Mouse (Mus musculus) heart, adult 8-10 months (tissue): ENCODE measurements around the gene Col6a6. TPM values are rescaled to one million over a fixed set of nuclear protein-coding genes. Genes with fewer than 3 reads are reported as not detected.
"Not testable (repeated sequence)": the region's sequence is repeated elsewhere in the genome, so short reads cannot be mapped to it uniquely, and the experiment has no call there.

Source experiments
- DNase-seq: peaks from one replicate; pipeline ENCODE4 v3.0.0; 2022; ENCODE audit warnings: low spot score
- total RNA-seq, 4 experiments: library from RNA; stranded (reverse); gene quantifications; 2 replicates each; pipeline ENCODE4 v1.2.4; 2022

The Col6a6 gene
- total RNA-seq, 4 experiments from 2014 or later, result 2.3 to 4.3 (median 3.4) TPM

- DNase-seq, result no peak
Measured at GRCm38 (mm10) chr9:105672032-105672431, 155.9 kb downstream of the Col6a6 start.

- DNase-seq, result no peak
Measured at GRCm38 (mm10) chr9:105670916-105671315, 157.0 kb downstream of the Col6a6 start.

DNA sequence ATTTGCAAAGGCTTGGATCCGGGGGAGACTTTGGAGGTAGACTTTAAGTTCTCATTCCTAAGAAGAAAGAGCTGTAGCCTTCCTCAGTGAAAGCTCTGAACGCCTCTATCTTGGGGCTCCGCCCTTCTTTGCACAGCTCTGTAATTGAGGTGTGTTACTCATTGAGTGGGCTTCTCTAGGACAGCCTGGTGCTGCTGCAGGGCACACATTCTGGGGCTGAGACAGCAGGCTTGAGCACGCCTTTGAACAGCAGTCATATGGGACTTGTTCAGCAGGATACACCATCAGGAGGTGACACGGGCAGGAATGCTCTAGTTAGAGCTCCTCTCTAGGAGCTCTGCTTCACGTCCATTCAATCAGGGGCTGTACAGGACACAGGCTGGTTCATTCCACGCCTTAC lies 162.7 kb downstream of the Col6a6 start:
- DNase-seq, result no peak

- no peak for DNase-seq
Measured at GRCm38 (mm10) chr9:105659877-105660276, 168.1 kb downstream of the Col6a6 start.

DNA sequence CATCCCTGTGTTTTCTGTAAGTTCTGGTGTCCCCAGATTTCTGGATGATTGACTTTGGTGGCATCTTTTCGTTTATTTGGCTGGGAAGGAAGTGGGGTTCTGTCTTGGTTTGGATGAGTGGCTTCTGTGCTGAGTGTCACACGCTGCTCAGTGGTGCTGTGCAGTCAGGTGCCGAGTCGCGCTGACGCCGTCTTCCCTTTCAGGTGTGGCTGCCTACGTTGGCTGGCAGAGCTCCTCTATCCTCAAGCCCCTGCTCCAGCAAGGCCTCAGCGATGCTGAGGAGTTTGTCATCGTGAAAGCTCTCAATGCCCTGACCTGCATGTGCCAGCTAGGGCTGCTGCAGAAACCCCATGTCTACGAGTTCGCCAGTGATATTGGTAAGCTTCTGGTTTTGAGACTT lies 169.7 kb downstream of the Col6a6 start:
- no peak for DNase-seq

DNA sequence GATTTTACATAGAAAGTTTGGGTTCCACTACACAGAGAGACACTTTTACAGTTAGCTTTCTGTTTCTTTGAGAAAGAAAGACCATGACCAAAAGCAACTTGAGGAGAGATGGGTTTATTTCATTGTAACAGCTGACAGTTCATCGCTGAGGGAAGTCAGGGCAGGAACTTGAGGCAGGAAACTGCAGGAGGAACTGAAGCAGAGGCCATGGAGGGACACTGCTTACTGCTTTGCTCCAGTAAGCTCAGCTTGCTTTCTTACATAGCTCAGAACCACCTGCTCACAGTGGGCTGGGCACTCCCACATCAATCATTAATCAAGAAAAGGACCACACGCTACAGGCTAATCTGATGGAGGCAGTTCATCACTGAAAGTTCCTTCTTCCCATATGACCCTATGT lies 171.8 kb downstream of the Col6a6 start:
- DNase-seq, result no peak

GRCm38 (mm10) chr9:105642460-105643371 lies 185.2 kb downstream of the Col6a6 start, which contains the start of gene Pik3r4:
Gene Pik3r4, plus strand, starts transcription at chr9:105642978.
- DNase-seq, result peak; percentile 91

GRCm38 (mm10) chr9:105641377-105641776 lies 186.6 kb downstream of the Col6a6 start:
- DNase-seq, result not testable (repeated sequence)

Other genes with a start within 250 kb of the Col6a6 start
- gene Pik3r4, start 185.2 kb downstream of the Col6a6 start, total RNA-seq, result 10 to 100 TPM; 19.1 to 24.0 (median 21.6) TPM
- under 1 TPM; 0.11 to 0.25 (median 0.18) TPM for gene Col6a5, start 132.5 kb upstream of the Col6a6 start, total RNA-seq